Mouse (Mus musculus) bone marrow macrophage, adult 2 months (primary cell): ENCODE measurements around the gene Gm48552.

Source experiments
- CTCF ChIP-seq: IDR thresholded peaks from 2 replicates; pipeline ENCODE4 v1.5.1; 2012; ENCODE audit warnings: low read depth, mild to moderate bottlenecking, low read length, moderate library complexity
- POLR2A ChIP-seq: IDR thresholded peaks from 2 replicates; pipeline ENCODE4 v1.6.1; 2012; ENCODE audit warnings: mild to moderate bottlenecking, low read depth, low read length, borderline replicate concordance

DNA sequence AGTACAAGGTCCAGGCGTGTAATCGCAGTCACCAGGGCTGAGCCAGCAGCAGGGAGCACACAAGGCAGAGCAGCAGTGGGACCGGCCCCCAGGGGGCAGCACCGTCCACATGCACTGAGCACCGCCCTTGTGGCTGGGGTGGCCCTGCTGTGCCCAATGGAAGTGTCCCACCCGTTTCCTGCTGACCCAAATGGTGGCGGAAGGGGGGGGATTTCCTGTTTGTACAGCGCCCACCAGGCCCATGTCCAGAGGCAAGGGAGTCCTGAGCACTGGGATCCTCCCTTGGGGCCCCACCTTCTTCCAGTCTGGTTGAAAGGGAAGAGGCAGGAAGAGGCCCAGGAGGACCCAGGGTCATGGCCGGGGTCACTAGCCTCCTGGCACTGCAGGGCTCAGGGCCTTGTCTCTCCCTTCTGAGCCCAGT, 20.1 kb downstream of the Gm48552 start:
- TF ChIP-seq CTCF (peak; percentile 35; the same call in 1 of the 2 replicates), POLR2A (no peak)
